Mouse (Mus musculus) stomach, embryonic 14.5 days (tissue): ENCODE results near the gene Atg2a. TPM values are rescaled to one million over a fixed set of nuclear protein-coding genes. Genes with fewer than 3 reads are reported as not detected.

Source experiments
- ATAC-seq: fragments of 200-750 bp; cut with Nextera tagmentation; 2 replicates; pipeline ENCODE4 v1.8.0; 2017; ENCODE audit warnings: low read depth, moderate TSS enrichment; ENCODE audit not compliant: insufficient number of reproducible peaks, insufficient read depth, low FRiP score
- H3K27ac ChIP-seq: fragments of 300-500 bp; sonication (generic); 2 replicates; pipeline ENCODE4 v1.5.1; 2014; ENCODE audit warnings: mild to moderate bottlenecking, low read length, moderate library complexity, mixed read lengths
- H3K27me3 ChIP-seq: fragments of 300-500 bp; sonication (generic); 2 replicates; pipeline ENCODE4 v1.6.1; 2014; ENCODE audit warnings: low read length, control low read depth, mixed read lengths; ENCODE audit not compliant: control insufficient read depth, insufficient read depth
- H3K36me3 ChIP-seq: fragments of 300-500 bp; sonication (generic); 2 replicates; pipeline ENCODE4 v1.6.1; 2014; ENCODE audit warnings: mild to moderate bottlenecking, control low read depth, low read length, moderate library complexity, mixed read lengths; ENCODE audit not compliant: control insufficient read depth, insufficient read depth
- H3K4me1 ChIP-seq: fragments of 300-500 bp; sonication (generic); 2 replicates; pipeline ENCODE4 v1.6.1; 2014; ENCODE audit warnings: low read length, control low read depth, mixed read lengths; ENCODE audit not compliant: control insufficient read depth, insufficient read depth
- H3K4me2 ChIP-seq: fragments of 300-500 bp; sonication (generic); replicated peaks from 2 replicates; pipeline ENCODE4 v1.6.1; 2014; ENCODE audit warnings: low read depth, low read length, control low read depth
- H3K4me3 ChIP-seq: fragments of 300-500 bp; sonication (generic); 2 replicates; pipeline ENCODE4 v1.5.1; 2014; ENCODE audit warnings: low read depth, low read length, control low read depth
- H3K9ac ChIP-seq: fragments of 300-500 bp; sonication (generic); replicated peaks from 2 replicates; pipeline ENCODE4 v1.6.1; 2014; ENCODE audit warnings: low read depth, mild to moderate bottlenecking, control low read depth, low read length, moderate library complexity, mixed read lengths
- H3K9me3 ChIP-seq: fragments of 300-500 bp; sonication (generic); 2 replicates; pipeline ENCODE4 v1.6.1; 2016; ENCODE audit warnings: low read depth, low read length, control low read depth; ENCODE audit not compliant: control insufficient read depth
- WGBS: fragments of 180-500 bp; shearing (Covaris S2); extraction: QIAGEN DNeasy Blood & Tissue Kit; methylation state at CpG from one replicate; pipeline ENCODE4 v1.1.7; 2014; 5-methylcytosine and 5-hydroxymethylcytosine counted together
- polyA plus RNA-seq: library from polyadenylated mRNA; unstranded; fragments of >200 nt; fragmentation: Nextera tagmentation; extraction: Ambion mirVana; gene quantifications from 2 replicates; pipeline ENCODE4 v1.2.1, GENCODE M21; 2014

Atg2a gene
- polyA plus RNA-seq: 9.2 and 10.4 TPM in 2 replicates

DNA sequence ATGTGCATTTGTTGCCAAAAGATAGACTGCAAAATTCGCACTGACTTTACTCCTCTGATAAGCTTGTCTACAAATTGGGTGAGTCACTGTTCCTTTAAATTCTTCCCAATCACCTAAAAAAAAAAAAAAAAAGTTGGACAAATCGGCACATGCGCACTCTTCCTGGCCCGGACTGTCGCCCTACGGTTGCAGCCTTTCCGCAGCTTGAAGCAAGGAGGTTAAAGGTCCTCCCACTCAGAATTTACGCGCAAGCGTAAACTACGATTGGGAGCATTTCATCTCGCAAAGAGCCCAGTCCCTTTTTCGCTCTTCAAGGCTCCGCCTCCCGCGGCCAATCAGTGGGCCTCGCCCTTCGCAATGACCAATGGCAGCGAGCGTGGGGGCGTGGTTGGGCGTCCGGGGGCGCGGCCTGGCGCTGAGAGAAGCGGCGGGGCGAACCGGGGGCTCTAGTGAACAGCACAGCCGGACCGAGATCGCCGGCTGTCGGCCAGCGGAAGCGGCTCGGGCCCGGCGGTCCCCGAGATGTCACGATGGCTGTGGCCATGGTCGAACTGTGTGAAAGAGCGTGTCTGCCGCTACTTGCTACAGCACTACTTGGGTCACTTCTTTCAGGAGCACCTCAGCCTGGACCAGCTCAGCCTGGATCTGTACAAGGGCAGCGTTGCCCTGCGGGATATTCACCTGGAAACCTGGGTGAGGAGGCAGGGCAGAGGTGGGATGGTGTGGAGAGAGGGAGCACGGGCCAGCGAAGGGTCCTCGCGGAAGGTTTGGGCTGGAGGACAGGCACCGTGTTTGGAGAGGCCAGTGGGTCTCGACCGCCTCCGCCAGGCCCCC lies at the start of gene Atg2a:
TSS of gene Atg2a (plus strand) at position 395 of the 834 bp plus-strand sequence.
- H3K4me1 ChIP-seq: peaks cover 14% of the 10 kb centered on the region
- H3K27me3 ChIP-seq: no peaks in the 10 kb centered on the region
- under 1% methylated on average over 55 of the region's 55 CpGs for WGBS
- H3K9ac ChIP-seq: peak within 1 kb of the TSS; percentile 85
- H3K4me3 ChIP-seq: peak within 1 kb of the TSS; percentile 93
- peak within 1 kb of the TSS; percentile 91 for H3K4me2 ChIP-seq
- H3K27ac ChIP-seq: peak within 1 kb of the TSS; percentile 52; the same call in 1 of the 2 replicates
- no peaks in the 10 kb centered on the region for H3K9me3 ChIP-seq
- peaks cover 8% of the 10 kb centered on the region for H3K36me3 ChIP-seq
- peak; percentile 90 for ATAC-seq

DNA sequence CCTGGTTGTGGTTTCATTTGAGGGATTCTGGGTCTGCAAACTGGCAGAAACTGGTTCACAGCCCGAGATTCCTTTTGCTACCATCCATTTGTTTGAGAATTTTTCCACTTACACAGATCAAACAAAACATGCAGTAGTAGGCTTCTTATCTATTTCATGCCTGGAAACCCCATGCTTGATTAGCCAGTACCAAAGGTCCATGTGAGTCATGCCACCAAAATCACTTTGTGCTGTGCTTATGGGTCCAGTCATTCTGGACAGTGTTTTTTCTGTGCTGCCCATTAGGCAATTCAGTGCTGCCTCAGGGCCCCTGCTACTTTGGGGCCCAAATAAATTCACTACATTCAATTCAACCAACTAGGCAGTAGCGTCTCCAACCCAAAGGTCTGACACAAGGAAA lies 37.2 kb upstream of the Atg2a start:
- WGBS: 71% methylated on average over 2 of the region's 2 CpGs
- Histone ChIP-seq H3K4me1 (no peaks in the 10 kb centered on the region), H3K27me3 (no peaks in the 10 kb centered on the region), H3K36me3 (no peaks in the 10 kb centered on the region), H3K9me3 (no peaks in the 10 kb centered on the region), H3K4me2 (no peak overlapping the region), H3K9ac (no peak overlapping the region), H3K27ac (no peak overlapping the region), H3K4me3 (no peak overlapping the region)
- no peak for ATAC-seq

DNA sequence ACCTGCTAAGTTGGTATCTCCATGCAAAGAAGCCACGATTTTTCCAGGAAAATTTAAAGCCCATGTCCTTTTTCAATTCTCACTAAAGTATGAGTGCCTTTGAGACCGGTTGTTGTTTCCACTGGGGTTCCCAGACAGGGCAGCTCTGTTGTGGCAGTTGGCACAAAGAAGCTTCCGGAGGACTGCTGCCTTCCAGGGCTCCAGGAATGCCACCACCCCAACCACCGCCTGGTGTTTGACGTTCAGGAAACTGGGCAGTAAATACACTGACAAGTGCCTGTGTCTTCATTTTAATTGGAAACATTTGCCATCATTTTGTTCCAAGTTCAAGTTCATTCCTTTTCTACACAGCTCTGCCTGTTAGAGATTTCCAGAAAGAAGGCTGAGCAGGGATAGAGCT lies 34.8 kb upstream of the Atg2a start:
- WGBS: 71% methylated on average over 5 of the region's 5 CpGs
- H3K27ac ChIP-seq: no peak overlapping the region
- ATAC-seq: no peak
- no peak overlapping the region for H3K9ac ChIP-seq
- H3K27me3 ChIP-seq: no peaks in the 10 kb centered on the region
- H3K9me3 ChIP-seq: no peaks in the 10 kb centered on the region
- H3K4me3 ChIP-seq: no peak overlapping the region
- no peaks in the 10 kb centered on the region for H3K4me1 ChIP-seq
- H3K36me3 ChIP-seq: no peaks in the 10 kb centered on the region
- no peak overlapping the region for H3K4me2 ChIP-seq

DNA sequence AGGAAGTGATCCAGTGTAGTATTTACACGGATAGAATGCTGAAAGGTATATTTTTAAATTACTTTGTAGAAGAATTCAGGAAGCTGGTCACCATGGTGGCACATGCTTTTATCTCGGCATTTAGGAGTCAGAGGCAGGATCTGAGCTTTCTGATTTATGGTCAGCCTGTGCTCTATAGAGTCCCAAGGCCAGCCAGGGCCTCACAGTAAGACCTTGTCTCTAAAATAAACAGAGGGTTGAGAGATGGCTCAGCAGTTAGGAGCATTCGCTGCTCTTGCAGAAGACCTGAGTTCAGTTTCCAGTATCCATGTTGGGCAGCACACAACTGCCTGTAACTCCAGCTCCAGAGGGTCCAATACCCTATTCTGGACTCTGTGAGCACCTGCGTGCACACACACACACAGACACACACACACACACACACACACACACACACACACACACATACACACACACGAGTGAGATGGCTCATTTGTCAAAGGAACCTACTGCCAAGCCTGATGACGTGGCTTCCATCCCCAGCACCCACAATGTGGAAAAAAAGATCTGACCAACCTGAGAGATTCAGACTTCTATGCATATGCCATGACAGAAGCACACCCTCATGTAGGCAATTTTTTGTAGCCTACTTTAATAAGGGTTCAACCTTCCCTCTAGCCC lies 25.3 kb upstream of the Atg2a start:
- no peak overlapping the region for H3K4me3 ChIP-seq
- no peak overlapping the region for H3K27ac ChIP-seq
- no peaks in the 10 kb centered on the region for H3K36me3 ChIP-seq
- no peaks in the 10 kb centered on the region for H3K4me1 ChIP-seq
- no peaks in the 10 kb centered on the region for H3K27me3 ChIP-seq
- H3K9ac ChIP-seq: no peak overlapping the region
- WGBS: 44% methylated on average over 6 of the region's 6 CpGs
- H3K9me3 ChIP-seq: no peaks in the 10 kb centered on the region
- ATAC-seq: no peak
- no peak overlapping the region for H3K4me2 ChIP-seq

DNA sequence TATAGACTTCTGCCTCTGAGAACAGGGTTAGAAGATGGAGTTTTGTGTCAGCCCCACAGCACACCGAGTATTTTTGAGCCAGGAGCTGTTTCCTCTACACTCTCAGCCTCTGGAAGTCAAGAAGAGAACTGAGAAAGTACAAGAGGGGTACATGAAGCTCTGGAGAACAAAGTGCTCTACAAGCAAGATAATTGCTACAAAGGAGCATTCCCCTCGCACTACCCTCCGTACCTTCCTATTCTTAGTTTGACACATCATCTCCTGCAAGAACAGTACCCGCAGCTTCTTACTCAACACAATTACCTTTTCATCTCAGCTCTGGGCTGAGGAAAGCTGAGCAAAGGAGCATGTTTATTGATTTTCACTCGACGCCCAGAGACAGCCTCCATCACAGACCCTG lies 22.9 kb upstream of the Atg2a start:
- 70% methylated on average over 6 of the region's 6 CpGs for WGBS
- no peaks in the 10 kb centered on the region for H3K9me3 ChIP-seq
- no peak overlapping the region for H3K4me3 ChIP-seq

DNA sequence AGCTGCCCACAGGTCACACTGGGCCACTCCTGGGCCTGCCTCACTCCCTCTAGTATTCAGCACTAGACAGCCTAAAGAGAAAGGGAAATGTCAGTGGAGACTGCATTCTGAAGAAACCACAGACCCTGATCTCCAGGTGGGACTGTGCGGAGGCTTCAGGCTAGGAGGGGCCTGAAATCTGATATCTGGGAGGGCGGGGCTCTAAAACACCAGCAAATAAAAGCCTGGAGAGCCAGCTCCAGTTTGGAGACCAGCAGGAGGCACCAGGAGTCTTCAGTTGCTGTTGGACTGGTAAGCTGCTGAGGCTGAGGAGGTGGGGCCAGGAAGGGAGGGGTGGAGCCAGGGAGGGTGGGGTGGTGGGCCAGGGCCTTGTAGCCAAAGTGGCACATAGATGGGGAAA lies 15.3 kb upstream of the Atg2a start, which contains the start of gene Gpha2:
TSS of gene Gpha2 (plus strand) at position 246 of the 400 bp plus-strand sequence.
- H3K9ac ChIP-seq: no peak within 1 kb of the TSS
- 0 out of 2 replicates have a peak, but pooled peaks have one; percentile 36 for ATAC-seq
- no peak within 1 kb of the TSS for H3K27ac ChIP-seq
- no peaks in the 10 kb centered on the region for H3K9me3 ChIP-seq
- H3K4me2 ChIP-seq: no peak within 1 kb of the TSS
- no peaks in the 10 kb centered on the region for H3K4me1 ChIP-seq
- H3K36me3 ChIP-seq: peaks cover 16% of the 10 kb centered on the region; the same call in 1 of the 2 replicates
- no peaks in the 10 kb centered on the region for H3K27me3 ChIP-seq
- no peak within 1 kb of the TSS for H3K4me3 ChIP-seq
- 9% methylated on average over 2 of the region's 2 CpGs for WGBS

More for the DNA sequence above, 22.9 kb upstream of the Atg2a start:
- Histone ChIP-seq H3K27ac (no peak overlapping the region), H3K4me2 (no peak overlapping the region), H3K36me3 (no peaks in the 10 kb centered on the region), H3K4me1 (no peaks in the 10 kb centered on the region), H3K9ac (no peak overlapping the region), H3K27me3 (no peaks in the 10 kb centered on the region)
- ATAC-seq: no peak

DNA sequence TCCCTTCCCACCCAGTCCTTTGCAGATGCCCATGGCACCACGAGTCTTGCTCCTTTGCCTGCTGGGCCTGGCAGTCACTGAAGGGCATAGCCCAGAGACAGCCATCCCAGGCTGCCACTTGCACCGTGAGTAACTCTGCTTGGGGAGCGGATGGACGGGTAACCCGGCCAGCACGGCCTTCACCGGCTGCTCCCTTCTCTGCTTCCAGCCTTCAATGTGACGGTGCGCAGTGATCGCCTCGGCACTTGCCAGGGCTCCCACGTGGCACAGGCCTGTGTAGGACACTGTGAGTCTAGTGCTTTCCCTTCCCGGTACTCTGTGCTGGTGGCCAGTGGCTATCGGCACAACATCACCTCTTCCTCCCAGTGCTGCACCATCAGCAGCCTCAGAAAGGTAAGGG lies 14.7 kb upstream of the Atg2a start:
- Histone ChIP-seq H3K36me3 (peaks cover 21% of the 10 kb centered on the region), H3K9me3 (no peaks in the 10 kb centered on the region), H3K4me1 (no peaks in the 10 kb centered on the region), H3K4me2 (no peak overlapping the region), H3K27ac (no peak overlapping the region), H3K4me3 (no peak overlapping the region), H3K9ac (no peak overlapping the region), H3K27me3 (no peaks in the 10 kb centered on the region)
- no peak for ATAC-seq
- 89% methylated on average over 14 of the region's 14 CpGs for WGBS

DNA sequence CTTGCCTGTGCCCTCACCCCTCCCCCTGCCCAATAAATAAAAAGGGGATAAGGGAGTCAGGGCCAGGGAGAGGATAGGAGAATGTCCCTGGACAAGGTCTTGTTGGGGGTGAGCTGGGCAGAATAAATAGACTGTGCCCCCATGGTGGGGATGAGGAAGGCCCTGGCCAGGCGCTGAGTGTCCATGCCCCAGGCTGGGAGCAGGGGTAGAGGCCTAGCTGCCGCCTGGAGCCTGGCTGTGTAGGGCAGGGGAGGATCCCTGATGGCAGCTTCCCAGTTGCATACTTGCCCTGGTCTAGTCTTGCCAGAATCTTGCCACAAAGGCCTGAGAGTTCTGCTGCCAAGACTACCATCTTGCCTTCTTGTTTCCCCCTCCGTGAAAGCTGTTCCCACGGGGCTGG lies 13.6 kb upstream of the Atg2a start:
- Histone ChIP-seq H3K4me1 (no peaks in the 10 kb centered on the region), H3K4me2 (no peak overlapping the region), H3K9ac (no peak overlapping the region), H3K27me3 (no peaks in the 10 kb centered on the region), H3K9me3 (no peaks in the 10 kb centered on the region), H3K4me3 (no peak overlapping the region), H3K36me3 (peaks cover 26% of the 10 kb centered on the region), H3K27ac (no peak overlapping the region)
- WGBS: 74% methylated on average over 4 of the region's 4 CpGs
- no peak for ATAC-seq
